Mouse (Mus musculus): ENCODE results near the gene Zbtb38. TPM values are rescaled to one million over a fixed set of nuclear protein-coding genes. Genes with fewer than 3 reads are reported as not detected.

Gene Zbtb38
- polyA plus RNA-seq, 1 experiment from 2014 or later = 36.7 TPM

DNA sequence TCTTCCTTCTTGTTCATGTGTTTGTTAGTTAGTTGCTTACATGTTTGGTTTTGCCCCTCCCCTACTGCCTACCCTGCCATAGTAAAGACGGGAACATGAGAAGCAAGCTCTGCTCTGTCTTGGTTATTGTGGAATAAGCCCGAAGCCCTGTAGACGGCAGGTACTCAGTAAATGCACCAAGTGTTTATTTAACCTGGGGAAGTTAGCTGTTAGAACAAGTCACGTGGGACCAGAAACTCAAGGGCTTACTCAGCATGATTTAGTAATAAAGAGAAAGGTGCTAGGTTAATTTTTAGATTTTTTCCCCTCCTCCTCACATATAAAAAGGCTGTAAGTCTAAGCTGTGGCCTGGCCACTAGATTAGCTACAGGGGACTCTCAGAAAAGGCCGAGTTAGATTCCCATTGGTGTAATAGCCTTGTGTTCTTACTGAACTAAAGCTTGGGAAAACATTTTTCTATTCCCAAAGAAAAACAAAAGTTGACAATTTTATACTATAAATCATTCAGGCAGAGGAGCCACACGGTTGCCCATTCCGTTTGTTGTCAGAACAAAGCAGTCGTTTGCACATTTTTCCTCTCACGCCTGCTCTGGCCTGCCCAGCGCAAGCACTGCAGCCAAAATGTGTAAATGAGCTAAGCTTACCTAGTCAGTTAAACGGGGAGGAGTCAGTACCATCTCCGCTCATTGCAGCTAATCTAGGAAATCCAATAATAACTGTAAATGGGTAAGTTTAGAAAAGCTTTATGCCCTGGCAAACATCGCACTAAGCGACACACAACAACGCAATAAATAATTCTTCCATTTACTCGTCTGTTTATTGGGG, 24.1 kb downstream of the Zbtb38 start:
- Histone ChIP-seq H3K27me3 (replicated peaks; ENCODE audit: control insufficient read depth, insufficient read depth, low read length) (no peaks in the 10 kb centered on the region), H3K27ac (ENCODE audit: low read depth, low read length) (peak overlapping the region; percentile 91), H3K36me3 (ENCODE audit: control insufficient read depth, insufficient read depth, low read length) (no peaks in the 10 kb centered on the region), H3K4me2 (ENCODE audit: low read length) (peak overlapping the region; percentile 49), H3K4me3 (ENCODE audit: low read depth, low read length) (peak overlapping the region; percentile 33; the same call in 1 of the 2 replicates), H3K9me3 (replicated peaks; ENCODE audit: control insufficient read depth, low read length) (no peaks in the 10 kb centered on the region), H3K4me1 (ENCODE audit: control insufficient read depth, insufficient read depth, low read length) (peaks cover 47% of the 10 kb centered on the region), H3K9ac (ENCODE audit: low read length) (no peak overlapping the region)
- DNase-seq (ENCODE audit: low spot score) = peak; percentile 54
- ATAC-seq = no peak
- WGBS = 57% methylated on average over 16 of the region's 16 CpGs

DNA sequence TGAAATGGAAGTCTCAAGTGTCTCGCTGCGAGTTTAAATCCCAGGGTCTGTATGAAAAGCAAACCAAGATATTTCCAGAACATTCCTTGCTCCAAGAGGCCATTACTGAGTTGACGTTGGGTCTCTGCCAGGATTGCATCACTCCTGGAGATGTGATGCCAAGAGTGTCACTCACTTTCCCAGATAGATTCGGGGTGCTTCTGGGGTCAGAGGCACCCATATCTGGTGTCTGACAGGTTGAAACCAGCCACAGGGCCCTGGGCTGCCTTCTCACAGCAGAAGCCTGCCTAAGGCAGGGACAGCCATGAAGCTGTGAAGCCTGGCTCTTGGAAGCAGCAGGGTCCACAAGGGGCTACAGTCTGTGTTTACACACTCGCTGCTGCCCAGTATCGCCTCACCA, 24.9 kb downstream of the Zbtb38 start:
- WGBS = 73% methylated on average over 6 of the region's 6 CpGs
- Histone ChIP-seq H3K4me3 (ENCODE audit: low read depth, low read length) (no peak overlapping the region), H3K27me3 (replicated peaks; ENCODE audit: control insufficient read depth, insufficient read depth, low read length) (no peaks in the 10 kb centered on the region), H3K4me1 (ENCODE audit: control insufficient read depth, insufficient read depth, low read length) (peaks cover 47% of the 10 kb centered on the region), H3K9me3 (replicated peaks; ENCODE audit: control insufficient read depth, low read length) (no peaks in the 10 kb centered on the region), H3K27ac (ENCODE audit: low read depth, low read length) (peak overlapping the region; percentile 91), H3K36me3 (ENCODE audit: control insufficient read depth, insufficient read depth, low read length) (no peaks in the 10 kb centered on the region), H3K9ac (ENCODE audit: low read length) (no peak overlapping the region), H3K4me2 (ENCODE audit: low read length) (peak overlapping the region; percentile 49)
- DNase-seq (ENCODE audit: low spot score) (peak; percentile 36), ATAC-seq (peak; percentile 7; the same call in 1 of the 2 replicates)

DNA sequence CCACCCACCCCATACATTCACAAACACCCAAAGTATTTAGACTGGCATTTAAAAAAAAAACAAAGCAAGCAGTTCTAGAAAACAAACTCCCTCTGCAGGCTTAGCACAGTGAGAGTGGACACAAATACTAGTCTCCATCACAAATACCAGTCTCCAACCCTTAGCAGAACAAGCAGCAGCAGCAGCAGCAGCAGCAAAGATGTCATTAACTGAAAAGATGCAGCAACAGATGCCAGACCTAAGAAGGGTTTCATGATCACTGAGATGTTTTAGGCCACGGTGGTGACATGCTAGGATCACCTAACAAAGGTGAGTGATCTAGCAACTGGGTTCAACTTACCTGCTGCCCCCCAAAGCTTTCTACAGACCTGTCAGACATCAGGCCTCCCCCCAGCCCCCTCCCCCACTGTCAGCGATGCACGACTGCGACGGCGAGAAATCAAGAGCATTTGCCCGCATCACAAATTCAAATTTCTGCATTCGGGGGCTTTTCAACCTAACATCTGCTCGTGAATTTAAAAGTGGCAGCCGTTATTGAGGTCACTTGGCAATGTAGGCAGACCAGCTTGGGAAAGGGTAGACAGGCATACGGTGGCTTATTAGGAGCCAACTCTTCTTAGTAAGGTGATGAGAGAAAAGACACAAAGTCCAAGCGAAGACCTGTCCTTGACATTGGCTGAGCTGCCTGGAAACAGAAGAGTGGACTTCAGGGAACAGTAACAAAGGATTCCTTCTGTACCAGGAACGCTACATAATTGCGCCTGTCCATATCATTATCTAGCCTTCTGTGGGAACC, 26.1 kb downstream of the Zbtb38 start:
- DNase-seq (ENCODE audit: low spot score) = peak; percentile 79
- peak; percentile 57 for ATAC-seq
- WGBS = 19% methylated on average over 14 of the region's 14 CpGs

DNA sequence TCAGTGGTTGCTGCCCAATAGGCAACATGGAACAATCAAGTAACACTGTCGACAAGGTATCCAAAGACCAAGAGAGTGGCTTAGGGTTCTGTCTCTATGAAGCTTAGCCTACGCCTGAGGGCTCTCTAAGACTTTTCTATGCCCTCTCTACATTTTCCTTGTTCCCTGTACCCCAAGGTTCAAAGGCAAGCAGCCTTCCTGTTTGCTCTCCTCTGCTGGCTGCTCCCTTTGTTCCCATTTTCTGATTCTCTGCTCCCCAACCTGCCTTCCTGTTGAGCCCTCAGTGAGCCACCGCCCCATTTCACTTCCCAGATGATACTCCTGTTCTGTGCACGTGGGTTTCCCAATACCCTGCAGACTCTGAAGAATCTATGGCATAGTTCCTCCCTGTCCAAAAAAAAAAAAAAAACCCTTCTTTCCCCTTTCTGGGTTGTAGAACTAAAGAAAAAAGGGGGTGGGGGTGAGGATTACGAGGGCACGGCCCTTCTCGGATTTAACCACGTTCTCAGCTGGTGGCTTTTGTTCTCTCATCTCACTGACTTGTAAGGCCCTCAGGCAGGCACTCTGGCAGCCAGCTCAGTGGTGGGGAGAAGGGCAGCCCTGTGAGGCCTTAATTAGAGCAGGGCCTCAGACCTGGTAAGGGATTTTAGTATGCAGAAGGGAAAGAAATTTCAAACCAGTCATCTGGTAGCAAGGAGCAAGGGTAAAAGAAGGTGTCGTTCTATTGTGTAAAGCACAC, 26.9 kb downstream of the Zbtb38 start:
- no peaks in the 10 kb centered on the region for H3K27me3 ChIP-seq (replicated peaks; ENCODE audit: control insufficient read depth, insufficient read depth, low read length)
- peak; percentile 91 for DNase-seq (ENCODE audit: low spot score)
- H3K9ac ChIP-seq (ENCODE audit: low read length) = peak overlapping the region; percentile 35
- ATAC-seq = peak; percentile 77
- H3K27ac ChIP-seq (ENCODE audit: low read depth, low read length) = peak overlapping the region; percentile 91
- H3K4me2 ChIP-seq (ENCODE audit: low read length) = peak overlapping the region; percentile 32
- H3K36me3 ChIP-seq (ENCODE audit: control insufficient read depth, insufficient read depth, low read length) = no peaks in the 10 kb centered on the region
- H3K4me1 ChIP-seq (ENCODE audit: control insufficient read depth, insufficient read depth, low read length) = peaks cover 41% of the 10 kb centered on the region
- no peak overlapping the region for H3K4me3 ChIP-seq (ENCODE audit: low read depth, low read length)
- 5% methylated on average over 9 of the region's 9 CpGs for WGBS
- no peaks in the 10 kb centered on the region for H3K9me3 ChIP-seq (replicated peaks; ENCODE audit: control insufficient read depth, low read length)

More for the DNA sequence above, 26.1 kb downstream of the Zbtb38 start:
- Histone ChIP-seq H3K27me3 (replicated peaks; ENCODE audit: control insufficient read depth, insufficient read depth, low read length) (no peaks in the 10 kb centered on the region), H3K9ac (ENCODE audit: low read length) (peak overlapping the region; percentile 35), H3K9me3 (replicated peaks; ENCODE audit: control insufficient read depth, low read length) (no peaks in the 10 kb centered on the region), H3K27ac (ENCODE audit: low read depth, low read length) (peak overlapping the region; percentile 91), H3K36me3 (ENCODE audit: control insufficient read depth, insufficient read depth, low read length) (no peaks in the 10 kb centered on the region), H3K4me1 (ENCODE audit: control insufficient read depth, insufficient read depth, low read length) (peaks cover 39% of the 10 kb centered on the region), H3K4me2 (ENCODE audit: low read length) (peak overlapping the region; percentile 32), H3K4me3 (ENCODE audit: low read depth, low read length) (no peak overlapping the region)

DNA sequence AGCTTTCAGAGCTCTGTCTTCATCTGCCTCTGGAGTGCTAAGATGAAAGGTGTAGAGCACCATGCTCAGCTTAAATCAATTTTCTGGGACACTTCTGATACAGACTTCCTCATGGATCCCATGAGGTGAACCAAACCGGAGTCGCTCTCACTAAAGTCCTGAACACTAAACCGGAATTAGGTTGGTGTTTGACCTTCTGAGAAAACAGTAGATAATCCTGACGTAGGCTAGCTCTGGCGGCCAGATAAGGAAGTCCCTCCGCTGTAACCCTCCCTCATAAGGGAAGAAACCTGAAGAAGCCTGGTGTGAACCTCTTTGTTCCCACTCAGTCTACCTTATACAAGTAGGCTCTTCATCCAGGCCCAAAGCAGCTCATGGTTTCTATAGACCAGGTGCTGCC, 29.0 kb downstream of the Zbtb38 start:
- DNase-seq (ENCODE audit: low spot score) (no peak), ATAC-seq (no peak)
- Histone ChIP-seq H3K9me3 (replicated peaks; ENCODE audit: control insufficient read depth, low read length) (no peaks in the 10 kb centered on the region), H3K27ac (ENCODE audit: low read depth, low read length) (no peak overlapping the region), H3K9ac (ENCODE audit: low read length) (no peak overlapping the region), H3K4me3 (ENCODE audit: low read depth, low read length) (no peak overlapping the region), H3K4me2 (ENCODE audit: low read length) (no peak overlapping the region), H3K36me3 (ENCODE audit: control insufficient read depth, insufficient read depth, low read length) (no peaks in the 10 kb centered on the region), H3K27me3 (replicated peaks; ENCODE audit: control insufficient read depth, insufficient read depth, low read length) (no peaks in the 10 kb centered on the region), H3K4me1 (ENCODE audit: control insufficient read depth, insufficient read depth, low read length) (peaks cover 40% of the 10 kb centered on the region)
- 91% methylated on average over 6 of the region's 6 CpGs for WGBS

DNA sequence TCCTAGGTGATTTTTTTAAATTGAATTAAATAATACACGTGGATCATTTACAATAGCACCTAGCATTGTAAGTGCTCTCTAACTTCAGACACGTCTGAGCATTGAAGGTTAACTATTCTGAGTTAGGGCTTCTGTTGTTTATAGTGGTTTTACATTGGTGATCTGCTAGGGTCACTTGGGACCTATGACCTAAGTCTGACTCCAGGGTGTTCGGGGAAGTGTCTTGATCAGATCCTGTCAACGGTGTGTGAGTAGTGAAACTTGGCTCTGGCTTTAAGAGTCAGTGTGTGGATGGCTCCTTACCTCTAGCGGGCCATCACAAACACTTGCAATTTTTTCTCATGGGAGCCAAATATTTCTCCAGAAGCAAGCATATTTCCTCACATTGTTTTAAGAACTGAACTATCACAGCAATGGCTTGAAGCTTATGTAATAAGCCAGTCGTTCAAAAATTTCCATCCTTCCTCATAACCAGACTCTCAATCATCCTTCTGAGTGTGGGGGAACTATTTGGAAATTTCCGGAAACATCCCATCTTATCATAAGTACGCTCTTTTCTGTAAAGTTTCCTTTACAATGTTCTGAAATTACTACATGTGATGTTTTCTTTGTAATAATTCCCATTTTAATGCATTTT, 31.4 kb downstream of the Zbtb38 start:
- no peak overlapping the region for H3K9ac ChIP-seq (ENCODE audit: low read length)
- 92% methylated on average over 8 of the region's 8 CpGs for WGBS
- peaks cover 16% of the 10 kb centered on the region for H3K4me1 ChIP-seq (ENCODE audit: control insufficient read depth, insufficient read depth, low read length)
- ATAC-seq (no peak), DNase-seq (ENCODE audit: low spot score) (no peak)
- H3K36me3 ChIP-seq (ENCODE audit: control insufficient read depth, insufficient read depth, low read length) = no peaks in the 10 kb centered on the region; the same call in 1 of the 2 replicates
- H3K4me3 ChIP-seq (ENCODE audit: low read depth, low read length) = no peak overlapping the region
- no peak overlapping the region for H3K27ac ChIP-seq (ENCODE audit: low read depth, low read length)
- no peak overlapping the region for H3K4me2 ChIP-seq (ENCODE audit: low read length)
- no peaks in the 10 kb centered on the region for H3K27me3 ChIP-seq (replicated peaks; ENCODE audit: control insufficient read depth, insufficient read depth, low read length)
- no peaks in the 10 kb centered on the region for H3K9me3 ChIP-seq (replicated peaks; ENCODE audit: control insufficient read depth, low read length)

DNA sequence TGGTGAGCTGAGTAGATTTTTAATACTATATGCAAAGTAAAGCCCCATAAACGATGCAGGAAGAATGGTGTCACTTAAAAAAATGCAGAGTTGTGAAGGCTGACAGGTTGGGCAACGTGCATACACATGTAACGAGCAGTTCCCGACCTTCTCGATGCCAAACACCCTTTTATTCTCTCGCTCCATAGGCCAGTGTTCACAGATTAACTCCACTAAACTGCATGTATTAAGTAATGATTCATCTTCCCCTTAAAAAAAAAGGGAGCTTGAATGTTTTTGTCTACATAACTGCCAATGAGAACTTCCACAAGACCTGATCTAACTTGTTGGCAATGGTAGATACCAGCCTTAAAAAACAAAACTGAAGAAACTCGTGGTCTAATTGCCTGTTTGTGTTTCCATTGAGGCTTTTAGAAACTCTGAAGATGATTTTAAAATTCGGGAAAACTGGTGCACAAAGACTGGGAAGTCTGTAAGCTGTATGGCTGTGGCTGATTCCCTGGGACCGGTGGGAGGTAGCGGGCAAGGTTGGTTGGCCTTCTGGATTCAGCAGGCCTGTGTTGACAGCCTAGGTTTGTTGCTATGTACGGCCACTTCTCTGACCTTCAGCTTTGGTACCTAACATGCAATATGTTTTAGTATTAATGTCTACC, 32.0 kb downstream of the Zbtb38 start:
- ATAC-seq = no peak
- 33% methylated on average over 11 of the region's 11 CpGs for WGBS
- Histone ChIP-seq H3K4me2 (ENCODE audit: low read length) (peak overlapping the region; percentile 68; the same call in 1 of the 2 replicates), H3K9ac (ENCODE audit: low read length) (0 out of 2 replicates have a peak overlapping the region, but pooled peaks have one; percentile 95), H3K36me3 (ENCODE audit: control insufficient read depth, insufficient read depth, low read length) (no peaks in the 10 kb centered on the region; the same call in 1 of the 2 replicates), H3K4me3 (ENCODE audit: low read depth, low read length) (peak overlapping the region; percentile 66; the same call in 1 of the 2 replicates), H3K4me1 (ENCODE audit: control insufficient read depth, insufficient read depth, low read length) (peaks cover 10% of the 10 kb centered on the region), H3K27me3 (replicated peaks; ENCODE audit: control insufficient read depth, insufficient read depth, low read length) (no peaks in the 10 kb centered on the region), H3K9me3 (replicated peaks; ENCODE audit: control insufficient read depth, low read length) (no peaks in the 10 kb centered on the region), H3K27ac (ENCODE audit: low read depth, low read length) (no peak overlapping the region)
- no peak for DNase-seq (ENCODE audit: low spot score)

Data from forebrain, embryonic 14.5 days (tissue).